Mouse (Mus musculus): Measurements from ENCODE around the gene Lrig2. TPM values are rescaled to one million over a fixed set of nuclear protein-coding genes. Genes with fewer than 3 reads are reported as not detected.

Gene Lrig2
- total and polyA plus RNA-seq, 2 experiments from 2014 or later = 20.2 to 50.1 TPM

DNA sequence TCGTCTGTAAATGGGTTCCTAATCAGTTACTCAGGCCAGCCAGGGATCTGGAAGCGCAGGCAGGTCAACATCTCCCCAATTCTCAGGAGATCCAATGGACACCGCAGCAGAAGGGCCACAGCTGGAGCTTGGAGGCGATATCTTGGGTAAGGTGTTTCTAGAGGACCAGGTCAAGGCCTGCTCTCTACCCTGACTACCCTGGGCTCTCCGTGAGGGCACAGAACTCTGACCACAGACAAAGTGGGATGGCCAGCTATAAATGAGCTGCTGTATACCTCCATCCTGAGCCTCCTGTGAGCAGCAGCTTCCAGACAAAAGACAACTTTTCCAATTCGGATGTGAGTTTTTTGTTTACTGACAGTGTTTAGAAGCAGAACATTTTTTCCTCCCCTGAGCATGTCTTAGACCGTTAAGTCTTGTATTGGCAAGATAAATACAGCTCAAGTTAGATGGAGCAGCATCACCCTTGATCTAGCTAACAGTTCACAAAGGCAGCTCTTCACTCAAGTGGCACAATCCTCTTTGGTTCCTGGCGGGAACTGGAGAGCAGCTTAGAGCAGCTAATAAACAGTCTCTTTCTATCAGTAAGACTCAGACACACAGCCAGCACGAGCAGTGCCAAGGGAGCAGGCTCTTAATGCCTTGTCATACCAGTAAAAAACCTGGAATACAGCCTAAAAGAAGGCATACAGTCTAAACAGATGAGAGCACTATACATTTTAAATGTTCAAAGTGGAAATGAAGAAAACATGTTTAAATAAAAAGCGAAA lies 56.0 kb downstream of the Lrig2 start:
- Histone ChIP-seq H3K27ac (ENCODE audit: low read depth, low read length) (no peak overlapping the region), H3K9me3 (ENCODE audit: low read length) (no peaks in the 10 kb centered on the region), H3K4me1 (ENCODE audit: insufficient read depth, low read length) (no peaks in the 10 kb centered on the region), H3K4me2 (ENCODE audit: low read depth, low read length, poor library complexity, severe bottlenecking) (no peak overlapping the region), H3K36me3 (ENCODE audit: insufficient read depth, low read length) (peaks cover 40% of the 10 kb centered on the region), H3K4me3 (ENCODE audit: low read depth, low read length) (no peak overlapping the region), H3K27me3 (ENCODE audit: insufficient read depth, low read length) (no peaks in the 10 kb centered on the region), H3K9ac (replicated peaks; ENCODE audit: low read length, poor library complexity, severe bottlenecking) (no peak overlapping the region)
- WGBS = 73% methylated on average over 10 of the region's 10 CpGs
- DNase-seq (ENCODE audit: low spot score) (no peak), ATAC-seq (ENCODE audit: low FRiP score) (no peak)
- TF ChIP-seq CTCF (IDR thresholded peaks at IDR 0.05) = no peak

DNA sequence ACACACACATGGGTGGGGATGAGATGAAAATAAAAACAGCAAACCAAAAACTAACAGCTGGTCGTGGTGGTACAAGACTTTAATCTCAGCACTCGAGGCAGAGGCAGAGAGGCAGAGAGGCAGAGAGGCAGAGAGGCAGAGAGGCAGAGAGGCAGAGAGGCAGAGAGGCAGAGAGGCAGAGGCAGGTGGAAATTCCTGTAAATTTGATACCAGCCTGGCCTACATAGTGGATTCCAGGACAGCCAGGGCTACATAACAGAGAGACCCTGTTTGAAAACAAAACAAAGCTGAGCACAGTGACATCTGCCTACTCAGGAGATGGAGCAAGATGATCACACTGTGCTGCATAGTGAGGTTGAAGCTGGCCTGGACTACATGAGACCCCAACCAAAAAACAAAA lies 64.5 kb downstream of the Lrig2 start:
- no peaks in the 10 kb centered on the region for H3K9me3 ChIP-seq (ENCODE audit: low read length)
- no peak for DNase-seq (ENCODE audit: low spot score)
- no peak overlapping the region for H3K4me2 ChIP-seq (ENCODE audit: low read depth, low read length, poor library complexity, severe bottlenecking)
- no peak overlapping the region for H3K27ac ChIP-seq (ENCODE audit: low read depth, low read length)
- H3K36me3 ChIP-seq (ENCODE audit: insufficient read depth, low read length) = no peaks in the 10 kb centered on the region
- 73% methylated on average over 2 of the region's 2 CpGs for WGBS
- no peak for TF ChIP-seq CTCF (IDR thresholded peaks at IDR 0.05)
- no peak for ATAC-seq (ENCODE audit: low FRiP score)
- no peaks in the 10 kb centered on the region for H3K4me1 ChIP-seq (ENCODE audit: insufficient read depth, low read length)
- H3K9ac ChIP-seq (replicated peaks; ENCODE audit: low read length, poor library complexity, severe bottlenecking) = no peak overlapping the region
- no peak overlapping the region for H3K4me3 ChIP-seq (ENCODE audit: low read depth, low read length)
- no peaks in the 10 kb centered on the region for H3K27me3 ChIP-seq (ENCODE audit: insufficient read depth, low read length)

DNA sequence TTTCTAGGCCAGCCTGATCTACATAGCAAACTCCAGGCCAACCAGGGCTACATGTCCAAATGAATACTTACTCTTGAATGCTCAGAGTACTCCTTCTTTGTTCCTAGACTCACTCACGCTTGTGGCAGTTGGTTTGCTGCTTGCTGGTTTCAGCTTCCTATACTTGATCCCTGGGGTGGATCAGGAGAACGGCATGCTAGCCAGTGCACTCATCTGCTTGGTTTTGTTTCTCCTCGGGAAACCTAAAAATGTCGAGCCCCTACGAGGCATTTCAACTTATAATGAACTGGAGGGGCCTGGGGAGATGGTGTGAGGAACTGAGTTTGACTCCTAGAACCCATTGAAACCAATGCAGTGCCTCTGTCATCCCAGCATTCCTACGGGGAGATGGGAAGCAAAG lies 65.0 kb downstream of the Lrig2 start:
- Histone ChIP-seq H3K27ac (ENCODE audit: low read depth, low read length) (no peak overlapping the region), H3K4me1 (ENCODE audit: insufficient read depth, low read length) (no peaks in the 10 kb centered on the region), H3K27me3 (ENCODE audit: insufficient read depth, low read length) (no peaks in the 10 kb centered on the region), H3K4me3 (ENCODE audit: low read depth, low read length) (no peak overlapping the region), H3K4me2 (ENCODE audit: low read depth, low read length, poor library complexity, severe bottlenecking) (no peak overlapping the region), H3K9ac (replicated peaks; ENCODE audit: low read length, poor library complexity, severe bottlenecking) (no peak overlapping the region), H3K9me3 (ENCODE audit: low read length) (no peaks in the 10 kb centered on the region), H3K36me3 (ENCODE audit: insufficient read depth, low read length) (no peaks in the 10 kb centered on the region)
- ATAC-seq (ENCODE audit: low FRiP score) (no peak), DNase-seq (ENCODE audit: low spot score) (no peak)
- 88% methylated on average over 6 of the region's 6 CpGs for WGBS
- TF ChIP-seq CTCF (IDR thresholded peaks at IDR 0.05) = no peak

DNA sequence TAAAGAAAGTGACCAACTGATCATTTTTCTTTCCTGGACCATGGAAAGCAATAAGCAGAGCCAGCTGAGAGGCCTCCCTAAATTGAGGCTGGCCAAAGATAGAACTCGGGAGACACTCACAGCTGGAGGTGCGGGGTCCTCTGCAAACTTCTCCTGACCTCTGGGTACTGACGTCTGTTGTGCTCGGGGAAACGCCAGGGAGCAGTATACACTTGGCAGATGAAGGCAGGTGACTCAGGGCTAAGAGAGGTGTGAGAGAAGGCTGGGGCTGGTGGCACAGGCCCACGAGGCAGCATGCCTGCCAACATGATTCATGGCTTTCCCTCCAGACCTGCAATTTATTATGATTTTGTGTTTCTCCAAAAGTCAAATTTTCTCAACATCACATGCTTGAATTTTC lies 66.1 kb downstream of the Lrig2 start:
- WGBS = 67% methylated on average over 6 of the region's 6 CpGs

DNA sequence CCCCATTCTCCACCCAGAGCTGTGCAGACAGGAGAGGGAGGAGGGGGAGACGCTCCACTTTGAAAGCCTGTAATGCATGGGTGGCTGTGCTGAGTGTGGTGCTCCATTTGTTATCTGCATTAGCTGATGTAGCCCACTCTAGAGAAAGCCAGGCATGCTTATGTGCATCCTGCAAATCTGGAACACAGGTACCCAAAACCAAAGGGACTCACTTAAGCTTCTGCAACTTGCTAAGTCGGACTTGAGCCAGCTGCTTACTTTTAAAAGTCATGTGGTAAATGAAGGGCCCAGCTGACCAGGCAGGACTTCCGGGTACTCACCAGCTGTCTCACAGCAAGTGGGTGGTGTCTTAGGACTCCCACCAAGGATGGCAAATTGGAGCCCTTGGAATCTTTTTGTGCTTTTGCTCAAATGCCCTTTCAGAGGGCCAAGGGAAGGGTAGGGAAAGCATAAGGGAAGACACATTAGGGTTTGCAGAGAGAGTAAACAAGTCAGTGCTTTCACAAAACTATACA lies 66.7 kb downstream of the Lrig2 start:
- H3K27ac ChIP-seq (ENCODE audit: low read depth, low read length) = no peak overlapping the region
- no peaks in the 10 kb centered on the region for H3K4me1 ChIP-seq (ENCODE audit: insufficient read depth, low read length)
- WGBS = 69% methylated on average over 3 of the region's 3 CpGs
- H3K36me3 ChIP-seq (ENCODE audit: insufficient read depth, low read length) = no peaks in the 10 kb centered on the region
- TF ChIP-seq CTCF (IDR thresholded peaks at IDR 0.05) = no peak
- DNase-seq (ENCODE audit: low spot score) = no peak
- H3K4me2 ChIP-seq (ENCODE audit: low read depth, low read length, poor library complexity, severe bottlenecking) = no peak overlapping the region
- H3K9me3 ChIP-seq (ENCODE audit: low read length) = no peaks in the 10 kb centered on the region
- no peaks in the 10 kb centered on the region for H3K27me3 ChIP-seq (ENCODE audit: insufficient read depth, low read length)
- H3K4me3 ChIP-seq (ENCODE audit: low read depth, low read length) = no peak overlapping the region
- no peak for ATAC-seq (ENCODE audit: low FRiP score)
- H3K9ac ChIP-seq (replicated peaks; ENCODE audit: low read length, poor library complexity, severe bottlenecking) = no peak overlapping the region

More for the DNA sequence above, 66.1 kb downstream of the Lrig2 start:
- H3K27ac ChIP-seq (ENCODE audit: low read depth, low read length) = no peak overlapping the region
- H3K9me3 ChIP-seq (ENCODE audit: low read length) = no peaks in the 10 kb centered on the region
- H3K4me3 ChIP-seq (ENCODE audit: low read depth, low read length) = no peak overlapping the region
- no peak overlapping the region for H3K9ac ChIP-seq (replicated peaks; ENCODE audit: low read length, poor library complexity, severe bottlenecking)
- no peaks in the 10 kb centered on the region for H3K4me1 ChIP-seq (ENCODE audit: insufficient read depth, low read length)
- no peaks in the 10 kb centered on the region for H3K36me3 ChIP-seq (ENCODE audit: insufficient read depth, low read length)
- no peak for TF ChIP-seq CTCF (IDR thresholded peaks at IDR 0.05)
- H3K4me2 ChIP-seq (ENCODE audit: low read depth, low read length, poor library complexity, severe bottlenecking) = no peak overlapping the region
- DNase-seq (ENCODE audit: low spot score) (no peak), ATAC-seq (ENCODE audit: low FRiP score) (no peak)
- H3K27me3 ChIP-seq (ENCODE audit: insufficient read depth, low read length) = no peaks in the 10 kb centered on the region

DNA sequence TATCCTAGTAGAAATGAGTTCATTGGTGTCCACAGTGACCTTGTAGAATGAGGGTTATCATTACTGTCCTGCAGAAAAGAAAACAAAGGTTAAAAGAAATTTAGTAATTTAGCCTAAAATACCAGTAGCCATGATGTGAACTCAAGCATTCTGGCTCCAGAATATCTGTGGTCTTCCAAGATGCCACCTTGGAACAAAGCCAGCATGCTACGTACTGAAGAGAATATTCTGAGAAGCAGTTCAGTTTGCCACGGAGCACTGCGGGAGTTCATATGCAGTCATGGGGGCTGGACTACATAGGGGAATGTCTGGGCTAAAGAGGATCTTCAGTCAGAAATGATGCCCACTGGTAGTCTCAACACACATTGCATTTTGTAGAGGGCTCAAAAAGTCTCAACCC lies 67.6 kb downstream of the Lrig2 start:
- no peak for DNase-seq (ENCODE audit: low spot score)
- WGBS = 88% methylated on average over 3 of the region's 3 CpGs
- H3K36me3 ChIP-seq (ENCODE audit: insufficient read depth, low read length) = no peaks in the 10 kb centered on the region
- H3K4me1 ChIP-seq (ENCODE audit: insufficient read depth, low read length) = no peaks in the 10 kb centered on the region
- ATAC-seq (ENCODE audit: low FRiP score) = no peak
- no peak overlapping the region for H3K4me2 ChIP-seq (ENCODE audit: low read depth, low read length, poor library complexity, severe bottlenecking)
- H3K9ac ChIP-seq (replicated peaks; ENCODE audit: low read length, poor library complexity, severe bottlenecking) = no peak overlapping the region
- TF ChIP-seq CTCF (IDR thresholded peaks at IDR 0.05) = no peak
- H3K9me3 ChIP-seq (ENCODE audit: low read length) = no peaks in the 10 kb centered on the region
- H3K27ac ChIP-seq (ENCODE audit: low read depth, low read length) = no peak overlapping the region
- no peak overlapping the region for H3K4me3 ChIP-seq (ENCODE audit: low read depth, low read length)
- no peaks in the 10 kb centered on the region for H3K27me3 ChIP-seq (ENCODE audit: insufficient read depth, low read length)
